Mouse (Mus musculus): ENCODE results near the gene BC034090.

- TF ChIP-seq CTCF (conservative IDR thresholded peaks at IDR 0.05; ENCODE audit: insufficient read depth, insufficient read length, low read depth, low read length) (no peak), POLR2A (IDR thresholded peaks at IDR 0.05; ENCODE audit: low read depth, low read length) (no peak)
Measured at GRCm38 (mm10) chr1:155275793-155276192, 31.5 kb upstream of the BC034090 start.
